Mouse (Mus musculus) hindlimb bud, embryonic 11.5 days (tissue): ENCODE results near the gene Hspbap1.

Source experiments
- DNase-seq: peaks from one replicate; pipeline ENCODE4 v3.0.0-alpha.2; 2012; ENCODE audit warnings: low read depth, low spot score; ENCODE audit errors: extremely low spot score

The Hspbap1 gene

GRCm38 (mm10) chr16:35871048-35871851 lies 101.1 kb downstream of the Hspbap1 start, which contains the start of gene Parp14:
TSS of gene Parp14 (minus strand) at chr16:35871544.
- no peak for DNase-seq

GRCm38 (mm10) chr16:35871898-35872297 lies 101.7 kb downstream of the Hspbap1 start:
- no peak for DNase-seq

DNA sequence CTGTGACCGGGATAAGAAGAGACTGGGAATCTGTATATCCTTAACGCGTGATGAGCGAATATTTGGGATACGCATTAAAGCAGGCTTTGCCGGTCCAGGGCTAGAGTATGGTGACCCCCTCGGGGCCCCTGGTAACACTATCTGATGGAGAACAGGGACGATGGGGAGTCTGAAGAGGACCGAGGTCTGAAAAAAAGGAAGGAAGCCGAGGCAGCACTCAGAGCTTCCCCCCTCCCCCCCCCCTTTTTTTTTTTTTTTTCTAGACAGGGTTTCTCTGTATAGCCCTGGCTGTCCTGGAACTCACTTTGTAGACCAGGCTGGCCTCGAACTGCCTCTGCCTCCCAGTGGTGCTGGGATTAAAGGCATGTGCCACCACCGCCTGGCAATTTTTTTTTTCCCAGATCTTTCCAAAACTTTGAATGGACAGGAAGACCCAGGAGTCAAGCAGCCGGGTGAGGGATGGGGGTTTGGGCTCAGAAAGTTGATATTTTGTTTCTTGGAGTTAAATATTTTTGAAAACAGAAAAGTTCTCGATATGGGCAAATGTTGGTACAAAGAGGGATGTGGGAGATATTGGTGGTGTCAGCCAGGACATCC lies 102.3 kb downstream of the Hspbap1 start:
- no peak for DNase-seq

DNA sequence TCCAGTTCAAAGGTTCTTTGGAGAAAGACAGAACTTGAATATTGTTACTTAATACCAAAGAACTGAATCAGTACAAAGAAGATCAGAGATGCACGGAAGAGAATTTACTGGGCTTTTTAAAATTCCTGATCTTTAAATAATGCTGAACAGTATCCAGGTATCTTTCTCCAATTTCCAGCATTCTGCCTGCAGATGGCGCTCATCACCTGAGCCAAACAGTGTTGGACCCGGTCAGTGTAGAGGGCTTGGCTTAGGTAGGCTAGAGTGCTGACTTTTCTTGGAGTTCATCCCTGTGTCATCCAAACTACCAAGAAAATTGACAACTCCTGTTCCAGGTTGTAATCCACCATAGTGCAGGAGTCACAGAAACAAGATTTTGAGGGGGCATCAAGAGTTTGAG lies 104.2 kb downstream of the Hspbap1 start:
- DNase-seq = no peak
